ENCODE assay signal across 20 mouse cellular contexts in the genomic region with DNA sequence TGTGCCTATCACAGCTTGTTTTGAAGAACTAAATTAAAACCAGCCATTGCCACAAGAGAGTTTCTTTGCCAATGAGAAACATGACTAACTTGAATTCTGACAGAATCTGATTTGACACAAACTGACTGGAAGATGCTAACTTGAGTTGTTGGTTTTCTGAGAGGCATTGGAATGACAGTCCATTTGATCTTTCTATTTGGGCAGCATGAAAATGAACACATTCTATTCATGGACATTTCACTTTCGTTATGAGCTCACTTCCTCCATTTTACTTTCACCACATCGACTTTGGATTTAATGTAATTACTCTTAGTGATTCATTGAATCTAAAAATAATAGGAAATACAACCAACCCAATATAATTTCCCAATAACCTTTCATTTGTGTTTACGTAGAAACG. TPM values are rescaled to one million over a fixed set of nuclear protein-coding genes. Genes with fewer than 3 reads are reported as not detected.
DNase-seq lines count a peak whose midpoint lies in the region; ATAC-seq and TF ChIP-seq lines count a peak whose summit lies in the region.
"Had no signal": no experiment of that assay in that cellular context is flagged by ENCODE, and none has a peak within 500 bp of the region (broad histone marks: within the 10 kb centered on the region; RNA-seq: fewer than 3 reads in every experiment).

No protein-coding gene starts in this region.

- 94% methylated on average over 4 of the region's 4 CpGs for WGBS in hindbrain, postnatal 0 days

- H3K4me1 ChIP-seq in hindbrain, postnatal 0 days (ENCODE audit: insufficient read depth, low read length) = no peaks in the 10 kb centered on the region
- H3K4me1 ChIP-seq: embryonic facial prominence, embryonic 12.5 days; forebrain, embryonic 13.5 days; forebrain, embryonic 15.5 days had no signal

- intact Hi-C loops in gastrocnemius, adult 2 months (cut with DNase I) = no loop called here

- H3K4me3 ChIP-seq in hindbrain, postnatal 0 days (ENCODE audit: low read length) = no peak overlapping the region
- H3K4me3 ChIP-seq in gastrocnemius, adult 2 months = no peak overlapping the region
- H3K4me3 ChIP-seq: embryonic facial prominence, embryonic 12.5 days; forebrain, embryonic 13.5 days; forebrain, embryonic 15.5 days had no signal

- peak; percentile 21 for DNase-seq in 3T3-L1 (ENCODE audit: low read depth, low spot score)
- DNase-seq in A20 (ENCODE audit: low read depth, low spot score) = peak; percentile 62
- DNase-seq in Muller cell, postnatal 12 days (ENCODE audit: inconsistent ontology term) = peak; percentile 13
- DNase-seq in hindbrain, postnatal 0 days (ENCODE audit: low spot score) = no peak
- no peak for DNase-seq in gastrocnemius, adult 2 months
- no peak for DNase-seq in embryo, embryonic 11 days
- DNase-seq: adrenal gland, adult 2 months; adrenal gland, postnatal 10 days; adrenal gland, postnatal 25 days; cerebellum, adult 11 months; cerebellum, adult 18-20 months; cerebellum, adult 8-10 months; cerebellum, adult 9-11 months; cerebellum, postnatal 14 days; cerebellum, postnatal 36 days; forebrain, postnatal 0 days had no signal

- no peak overlapping the region for H3K9ac ChIP-seq in hindbrain, postnatal 0 days (replicated peaks; ENCODE audit: low read length)
- H3K9ac ChIP-seq: embryonic facial prominence, embryonic 12.5 days; forebrain, embryonic 13.5 days; forebrain, embryonic 15.5 days; forebrain, postnatal 0 days had no signal

- TF ChIP-seq CTCF in hindbrain, postnatal 0 days (IDR thresholded peaks at IDR 0.05; ENCODE audit: low read depth) = no peak
- TF ChIP-seq CTCF in gastrocnemius, adult 2 months (IDR thresholded peaks at IDR 0.05) = no peak

- no peak for ATAC-seq in hindbrain, postnatal 0 days
- ATAC-seq: forebrain, embryonic 13.5 days; forebrain, embryonic 15.5 days; forebrain, postnatal 0 days had no signal

- no peaks in the 10 kb centered on the region for H3K27me3 ChIP-seq in hindbrain, postnatal 0 days (ENCODE audit: insufficient read depth, low read length)
- H3K27me3 ChIP-seq: embryonic facial prominence, embryonic 12.5 days; forebrain, embryonic 13.5 days; forebrain, embryonic 15.5 days had no signal

- no peaks in the 10 kb centered on the region for H3K9me3 ChIP-seq in hindbrain, postnatal 0 days (ENCODE audit: low read length)
- H3K9me3 ChIP-seq: embryonic facial prominence, embryonic 12.5 days; forebrain, embryonic 13.5 days; forebrain, embryonic 15.5 days; G1E had no signal

- no peaks in the 10 kb centered on the region for H3K36me3 ChIP-seq in hindbrain, postnatal 0 days (ENCODE audit: insufficient read depth, low read length)
- H3K36me3 ChIP-seq: embryonic facial prominence, embryonic 12.5 days; forebrain, embryonic 15.5 days; G1E had no signal

- H3K4me2 ChIP-seq in hindbrain, postnatal 0 days (ENCODE audit: low read depth, low read length) = no peak overlapping the region
- H3K4me2 ChIP-seq: embryonic facial prominence, embryonic 12.5 days; forebrain, embryonic 13.5 days; forebrain, embryonic 15.5 days had no signal

- H3K27ac ChIP-seq in hindbrain, postnatal 0 days = no peak overlapping the region
- no peak overlapping the region for H3K27ac ChIP-seq in gastrocnemius, adult 2 months
- H3K27ac ChIP-seq: embryonic facial prominence, embryonic 12.5 days; forebrain, embryonic 13.5 days; forebrain, embryonic 15.5 days had no signal

RNA-seq across cellular contexts. Expression of a gene that starts 32.4 kb away (rescaled TPM):
- total RNA-seq in hindbrain, postnatal 0 days (2014; rRNA removed) = 17.1 and 21.0 TPM in 2 replicates
- 32.7 and 37.2 TPM in 2 replicates for polyA plus RNA-seq in hindbrain, postnatal 0 days (2015; fragmentation: Nextera tagmentation; extraction: Ambion mirVana)
- total RNA-seq in gastrocnemius, adult 2 months (2021) = 10 to 100 TPM; 21.1 to 25.6 TPM

RNA-seq across cellular contexts. Expression of a gene that starts 50.7 kb away (rescaled TPM):
- total RNA-seq in hindbrain, postnatal 0 days (2014; rRNA removed) = 7.9 and 11.4 TPM in 2 replicates
- 31.0 and 33.7 TPM in 2 replicates for polyA plus RNA-seq in hindbrain, postnatal 0 days (2015; fragmentation: Nextera tagmentation; extraction: Ambion mirVana)
- 10 to 100 TPM; 13.6 to 25.7 TPM for total RNA-seq in gastrocnemius, adult 2 months (2021)
- total RNA-seq: G1E had no signal
- polyA plus RNA-seq: G1E had no signal

Comparison
In these comparisons a context has a peak if more than half of its experiments do, and no peak if none do; other contexts are left out.
1. DNase-seq: peak in 3T3-L1 (single experiment), A20 (single experiment) and Muller cell, postnatal 12 days (single experiment); none in hindbrain, postnatal 0 days (single experiment), gastrocnemius, adult 2 months (single experiment) and embryo, embryonic 11 days (single experiment).